Mouse (Mus musculus): Measurements from ENCODE around the gene Cck.

The Cck gene

GRCm38 (mm10) chr9:121495529-121495928, at the start of gene Cck:
TSS of gene Cck (minus strand) at chr9:121495694.
- no peak for DNase-seq (ENCODE audit: low read depth, low spot score)

GRCm38 (mm10) chr9:121541530-121541929, 46.0 kb upstream of the Cck start:
- DNase-seq (ENCODE audit: low read depth, low spot score), result no peak

GRCm38 (mm10) chr9:121532626-121533025, 37.1 kb upstream of the Cck start:
- DNase-seq (ENCODE audit: low read depth, low spot score), result no peak

- DNase-seq (ENCODE audit: low read depth, low spot score), result no peak
Observed at GRCm38 (mm10) chr9:121528605-121529357, 33.3 kb upstream of the Cck start.

GRCm38 (mm10) chr9:121526171-121526570, 30.7 kb upstream of the Cck start:
- DNase-seq (ENCODE audit: low read depth, low spot score), result no peak

GRCm38 (mm10) chr9:121520047-121520446, 24.6 kb upstream of the Cck start:
- no peak for DNase-seq (ENCODE audit: low read depth, low spot score)

GRCm38 (mm10) chr9:121514462-121514861, 19.0 kb upstream of the Cck start:
- no peak for DNase-seq (ENCODE audit: low read depth, low spot score)

GRCm38 (mm10) chr9:121511911-121512310, 16.4 kb upstream of the Cck start:
- no peak for DNase-seq (ENCODE audit: low read depth, low spot score)

- DNase-seq (ENCODE audit: low read depth, low spot score), result no peak
Observed at GRCm38 (mm10) chr9:121506478-121507180, 11.1 kb upstream of the Cck start.

- no peak for DNase-seq (ENCODE audit: low read depth, low spot score)
Observed at GRCm38 (mm10) chr9:121505346-121505745, 9.9 kb upstream of the Cck start.

- DNase-seq (ENCODE audit: low read depth, low spot score), result no peak
Observed at GRCm38 (mm10) chr9:121496102-121496501, 608 bp upstream of the Cck start.

GRCm38 (mm10) chr9:121494006-121494767, 1.3 kb downstream of the Cck start:
- DNase-seq (ENCODE audit: low read depth, low spot score), result peak; percentile 25

- no peak for DNase-seq (ENCODE audit: low read depth, low spot score)
Observed at GRCm38 (mm10) chr9:121491592-121492240, 3.8 kb downstream of the Cck start.

- DNase-seq (ENCODE audit: low read depth, low spot score), result no peak
Observed at GRCm38 (mm10) chr9:121487216-121487615, 8.3 kb downstream of the Cck start.

- DNase-seq (ENCODE audit: low read depth, low spot score), result peak; percentile 85
Observed at GRCm38 (mm10) chr9:121479453-121479852, 16.0 kb downstream of the Cck start.

- peak; percentile 74 for DNase-seq (ENCODE audit: low read depth, low spot score)
Observed at GRCm38 (mm10) chr9:121477305-121477911, 18.1 kb downstream of the Cck start.

- no peak for DNase-seq (ENCODE audit: low read depth, low spot score)
Observed at GRCm38 (mm10) chr9:121475488-121476452, 19.7 kb downstream of the Cck start.

- DNase-seq (ENCODE audit: low read depth, low spot score), result peak; percentile 23
Observed at GRCm38 (mm10) chr9:121474771-121475170, 20.7 kb downstream of the Cck start.

GRCm38 (mm10) chr9:121469711-121470110, 25.8 kb downstream of the Cck start:
- no peak for DNase-seq (ENCODE audit: low read depth, low spot score)

- DNase-seq (ENCODE audit: low read depth, low spot score), result no peak
Observed at GRCm38 (mm10) chr9:121467460-121467859, 28.0 kb downstream of the Cck start.
